Mouse (Mus musculus): ENCODE data around the gene Fras1. TPM values are rescaled to one million over a fixed set of nuclear protein-coding genes. Genes with fewer than 3 reads are reported as not detected.

Fras1 gene
- polyA plus RNA-seq, 1 experiment from 2014 or later = 18.2 TPM

GRCm38 (mm10) chr5:96522909-96523409 is 149.2 kb downstream of the Fras1 start:
- no peaks in the 10 kb centered on the region for H3K27me3 ChIP-seq (ENCODE audit: control insufficient read depth, insufficient read depth, low read depth, low read length)
- H3K4me3 ChIP-seq (ENCODE audit: low read length) = no peak overlapping the region
- WGBS = 63% methylated on average over 5 of the region's 5 CpGs
- H3K27ac ChIP-seq (ENCODE audit: low read length) = no peak overlapping the region
- no peak overlapping the region for H3K4me2 ChIP-seq (ENCODE audit: low read depth, low read length)
- H3K4me1 ChIP-seq (replicated peaks; ENCODE audit: control insufficient read depth, insufficient read depth, low read length) = peaks cover 3% of the 10 kb centered on the region; the same call in 1 of the 2 replicates
- ATAC-seq (ENCODE audit: low read depth) = 0 out of 2 replicates have a peak, but pooled peaks have one; percentile 12
- no peak overlapping the region for H3K9ac ChIP-seq (ENCODE audit: low read length)
- H3K9me3 ChIP-seq (ENCODE audit: control insufficient read depth, low read length) = no peaks in the 10 kb centered on the region
- H3K36me3 ChIP-seq (ENCODE audit: control insufficient read depth, insufficient read depth, low read length) = no peaks in the 10 kb centered on the region

- Histone ChIP-seq H3K36me3 (ENCODE audit: control insufficient read depth, insufficient read depth, low read length) (no peaks in the 10 kb centered on the region), H3K27ac (ENCODE audit: low read length) (no peak overlapping the region), H3K4me3 (ENCODE audit: low read length) (no peak overlapping the region), H3K9ac (ENCODE audit: low read length) (no peak overlapping the region), H3K4me1 (replicated peaks; ENCODE audit: control insufficient read depth, insufficient read depth, low read length) (no peaks in the 10 kb centered on the region; the same call in 1 of the 2 replicates), H3K9me3 (ENCODE audit: control insufficient read depth, low read length) (no peaks in the 10 kb centered on the region), H3K27me3 (ENCODE audit: control insufficient read depth, insufficient read depth, low read depth, low read length) (no peaks in the 10 kb centered on the region), H3K4me2 (ENCODE audit: low read depth, low read length) (no peak overlapping the region)
- no peak for ATAC-seq (ENCODE audit: low read depth)
- WGBS = 76% methylated on average over 7 of the region's 7 CpGs
Measured at GRCm38 (mm10) chr5:96528296-96528695, 154.5 kb downstream of the Fras1 start.

DNA sequence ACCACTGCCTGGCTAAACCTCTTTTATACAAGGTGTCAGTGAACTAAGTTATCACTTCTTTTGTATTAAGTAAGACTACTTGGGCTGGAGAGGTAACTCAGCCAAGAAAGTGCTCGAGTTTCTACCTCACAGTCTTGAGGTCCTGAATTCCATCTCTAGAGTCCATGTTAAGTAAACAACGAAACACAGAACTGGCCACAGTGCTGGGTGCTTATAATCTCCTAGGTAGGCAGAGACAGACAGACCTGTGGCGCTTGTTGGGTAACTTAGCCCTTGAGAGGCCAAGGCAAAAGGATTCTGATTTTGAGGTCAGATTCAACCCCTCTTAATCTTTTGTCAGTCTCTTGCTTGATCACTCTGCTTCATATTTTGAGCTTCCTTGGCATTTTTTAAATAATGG is 156.8 kb downstream of the Fras1 start:
- Histone ChIP-seq H3K27ac (ENCODE audit: low read length) (no peak overlapping the region), H3K36me3 (ENCODE audit: control insufficient read depth, insufficient read depth, low read length) (no peaks in the 10 kb centered on the region), H3K27me3 (ENCODE audit: control insufficient read depth, insufficient read depth, low read depth, low read length) (no peaks in the 10 kb centered on the region), H3K4me3 (ENCODE audit: low read length) (no peak overlapping the region), H3K9ac (ENCODE audit: low read length) (no peak overlapping the region), H3K4me1 (replicated peaks; ENCODE audit: control insufficient read depth, insufficient read depth, low read length) (no peaks in the 10 kb centered on the region), H3K9me3 (ENCODE audit: control insufficient read depth, low read length) (no peaks in the 10 kb centered on the region), H3K4me2 (ENCODE audit: low read depth, low read length) (no peak overlapping the region)
- WGBS = 65% methylated on average over 3 of the region's 3 CpGs
- ATAC-seq (ENCODE audit: low read depth) = no peak

DNA sequence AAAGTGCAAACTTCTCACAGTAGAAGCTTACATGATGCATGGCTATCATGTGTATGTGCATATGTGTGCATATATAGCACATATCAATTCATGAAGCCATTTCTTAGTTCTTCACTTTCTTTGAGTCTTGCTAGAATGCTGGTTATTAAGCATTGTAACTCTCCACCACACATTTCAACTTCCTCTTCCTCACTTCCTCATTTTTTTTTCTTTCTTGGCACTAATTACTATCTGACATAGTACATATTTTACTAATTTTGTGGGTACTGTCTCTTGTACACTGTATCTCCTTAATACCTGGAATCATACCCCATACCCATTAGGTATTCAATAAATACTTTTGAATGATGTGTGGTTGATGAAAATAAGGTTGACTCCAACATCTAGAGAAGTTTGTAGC is 158.2 kb downstream of the Fras1 start:
- Histone ChIP-seq H3K9ac (ENCODE audit: low read length) (no peak overlapping the region), H3K4me3 (ENCODE audit: low read length) (no peak overlapping the region), H3K27me3 (ENCODE audit: control insufficient read depth, insufficient read depth, low read depth, low read length) (no peaks in the 10 kb centered on the region), H3K9me3 (ENCODE audit: control insufficient read depth, low read length) (no peaks in the 10 kb centered on the region), H3K27ac (ENCODE audit: low read length) (no peak overlapping the region), H3K36me3 (ENCODE audit: control insufficient read depth, insufficient read depth, low read length) (no peaks in the 10 kb centered on the region), H3K4me2 (ENCODE audit: low read depth, low read length) (no peak overlapping the region), H3K4me1 (replicated peaks; ENCODE audit: control insufficient read depth, insufficient read depth, low read length) (no peaks in the 10 kb centered on the region)
- no peak for ATAC-seq (ENCODE audit: low read depth)

GRCm38 (mm10) chr5:96536527-96536926 is 162.8 kb downstream of the Fras1 start:
- H3K27me3 ChIP-seq (ENCODE audit: control insufficient read depth, insufficient read depth, low read depth, low read length) = no peaks in the 10 kb centered on the region
- H3K4me3 ChIP-seq (ENCODE audit: low read length) = no peak overlapping the region
- no peak overlapping the region for H3K4me2 ChIP-seq (ENCODE audit: low read depth, low read length)
- no peaks in the 10 kb centered on the region; the same call in 1 of the 2 replicates for H3K9me3 ChIP-seq (ENCODE audit: control insufficient read depth, low read length)
- H3K36me3 ChIP-seq (ENCODE audit: control insufficient read depth, insufficient read depth, low read length) = no peaks in the 10 kb centered on the region
- H3K9ac ChIP-seq (ENCODE audit: low read length) = no peak overlapping the region
- H3K4me1 ChIP-seq (replicated peaks; ENCODE audit: control insufficient read depth, insufficient read depth, low read length) = no peaks in the 10 kb centered on the region
- H3K27ac ChIP-seq (ENCODE audit: low read length) = no peak overlapping the region
- 81% methylated on average over 3 of the region's 3 CpGs for WGBS
- no peak for ATAC-seq (ENCODE audit: low read depth)

DNA sequence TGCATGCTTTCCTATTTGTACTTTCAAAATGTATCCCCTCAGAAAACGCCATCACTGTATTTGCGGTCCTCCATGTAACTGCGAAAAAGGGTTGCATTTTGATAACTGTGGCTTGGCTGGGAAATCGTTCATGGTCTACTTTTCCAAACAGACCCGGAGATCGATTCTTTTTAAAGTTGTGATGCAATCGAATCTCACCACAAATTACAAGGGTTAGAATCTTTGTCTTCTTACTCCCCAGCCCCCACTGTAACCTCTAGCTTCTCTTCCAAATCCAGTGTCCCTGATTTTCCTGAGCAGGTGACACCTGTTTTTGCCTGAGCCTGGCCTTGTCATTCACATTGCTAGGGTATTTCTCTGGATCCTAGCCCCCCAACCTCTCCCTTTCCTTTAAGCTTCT is 163.2 kb downstream of the Fras1 start:
- Histone ChIP-seq H3K9ac (ENCODE audit: low read length) (no peak overlapping the region), H3K4me2 (ENCODE audit: low read depth, low read length) (no peak overlapping the region), H3K9me3 (ENCODE audit: control insufficient read depth, low read length) (no peaks in the 10 kb centered on the region; the same call in 1 of the 2 replicates), H3K27me3 (ENCODE audit: control insufficient read depth, insufficient read depth, low read depth, low read length) (no peaks in the 10 kb centered on the region), H3K4me1 (replicated peaks; ENCODE audit: control insufficient read depth, insufficient read depth, low read length) (no peaks in the 10 kb centered on the region), H3K36me3 (ENCODE audit: control insufficient read depth, insufficient read depth, low read length) (no peaks in the 10 kb centered on the region), H3K27ac (ENCODE audit: low read length) (no peak overlapping the region), H3K4me3 (ENCODE audit: low read length) (no peak overlapping the region)
- whole genome bisulfite sequencing = 87% methylated on average over 7 of the region's 7 CpGs
- no peak for ATAC-seq (ENCODE audit: low read depth)

GRCm38 (mm10) chr5:96544112-96544511 is 170.4 kb downstream of the Fras1 start:
- no peaks in the 10 kb centered on the region for H3K36me3 ChIP-seq (ENCODE audit: control insufficient read depth, insufficient read depth, low read length)
- no peak overlapping the region for H3K27ac ChIP-seq (ENCODE audit: low read length)
- H3K9ac ChIP-seq (ENCODE audit: low read length) = no peak overlapping the region
- H3K9me3 ChIP-seq (ENCODE audit: control insufficient read depth, low read length) = no peaks in the 10 kb centered on the region
- WGBS = 90% methylated on average over 4 of the region's 4 CpGs
- H3K4me2 ChIP-seq (ENCODE audit: low read depth, low read length) = no peak overlapping the region
- H3K4me3 ChIP-seq (ENCODE audit: low read length) = no peak overlapping the region
- no peaks in the 10 kb centered on the region for H3K27me3 ChIP-seq (ENCODE audit: control insufficient read depth, insufficient read depth, low read depth, low read length)
- ATAC-seq (ENCODE audit: low read depth) = no peak
- no peaks in the 10 kb centered on the region for H3K4me1 ChIP-seq (replicated peaks; ENCODE audit: control insufficient read depth, insufficient read depth, low read length)

- ATAC-seq (ENCODE audit: low read depth) = no peak
- no peak overlapping the region for H3K27ac ChIP-seq (ENCODE audit: low read length)
- 89% methylated on average over 5 of the region's 5 CpGs for WGBS
Measured at GRCm38 (mm10) chr5:96545994-96546393, 172.2 kb downstream of the Fras1 start.

GRCm38 (mm10) chr5:96554940-96555679 is 181.4 kb downstream of the Fras1 start:
- H3K27ac ChIP-seq (ENCODE audit: low read length) = no peak overlapping the region
- no peak overlapping the region for H3K4me3 ChIP-seq (ENCODE audit: low read length)
- H3K4me2 ChIP-seq (ENCODE audit: low read depth, low read length) = no peak overlapping the region
- no peaks in the 10 kb centered on the region; the same call in 1 of the 2 replicates for H3K4me1 ChIP-seq (replicated peaks; ENCODE audit: control insufficient read depth, insufficient read depth, low read length)
- WGBS = 84% methylated on average over 12 of the region's 12 CpGs
- H3K27me3 ChIP-seq (ENCODE audit: control insufficient read depth, insufficient read depth, low read depth, low read length) = no peaks in the 10 kb centered on the region
- no peaks in the 10 kb centered on the region for H3K9me3 ChIP-seq (ENCODE audit: control insufficient read depth, low read length)
- no peaks in the 10 kb centered on the region for H3K36me3 ChIP-seq (ENCODE audit: control insufficient read depth, insufficient read depth, low read length)
- no peak for ATAC-seq (ENCODE audit: low read depth)
- no peak overlapping the region for H3K9ac ChIP-seq (ENCODE audit: low read length)

More at GRCm38 (mm10) chr5:96545994-96546393, 172.2 kb downstream of the Fras1 start:
- H3K27me3 ChIP-seq (ENCODE audit: control insufficient read depth, insufficient read depth, low read depth, low read length) = no peaks in the 10 kb centered on the region
- no peak overlapping the region for H3K4me3 ChIP-seq (ENCODE audit: low read length)
- H3K4me2 ChIP-seq (ENCODE audit: low read depth, low read length) = no peak overlapping the region
- H3K9ac ChIP-seq (ENCODE audit: low read length) = no peak overlapping the region
- H3K9me3 ChIP-seq (ENCODE audit: control insufficient read depth, low read length) = no peaks in the 10 kb centered on the region
- H3K4me1 ChIP-seq (replicated peaks; ENCODE audit: control insufficient read depth, insufficient read depth, low read length) = no peaks in the 10 kb centered on the region
- H3K36me3 ChIP-seq (ENCODE audit: control insufficient read depth, insufficient read depth, low read length) = no peaks in the 10 kb centered on the region

Measured in lung, embryonic 16.5 days (tissue).